Mouse (Mus musculus) erythroblast, embryonic 14.5 days (primary cell): Measurements from ENCODE around the gene Rad51b.

Experiments used
- GATA1 ChIP-seq: IDR thresholded peaks from 2 replicates; pipeline ENCODE4 v1.6.1; 2012; ENCODE audit warnings: low read length, inconsistent platforms, mixed read lengths
- TAL1 ChIP-seq: IDR thresholded peaks from 3 replicates; pipeline ENCODE4 v1.6.1; 2012; ENCODE audit warnings: low read length, inconsistent platforms, mixed read lengths

- TF ChIP-seq GATA1 (no peak), TAL1 (no peak)
These were observed 538.4 kb downstream of the Rad51b start for GRCm38 (mm10) chr12:79835521-79835920.
